Mouse (Mus musculus): ENCODE results near the gene Ccdc148. TPM values are rescaled to one million over a fixed set of nuclear protein-coding genes. Genes with fewer than 3 reads are reported as not detected.

Gene Ccdc148
- total RNA-seq, 2 experiments from 2014 or later, result 10.6 to 11.4 TPM

DNA sequence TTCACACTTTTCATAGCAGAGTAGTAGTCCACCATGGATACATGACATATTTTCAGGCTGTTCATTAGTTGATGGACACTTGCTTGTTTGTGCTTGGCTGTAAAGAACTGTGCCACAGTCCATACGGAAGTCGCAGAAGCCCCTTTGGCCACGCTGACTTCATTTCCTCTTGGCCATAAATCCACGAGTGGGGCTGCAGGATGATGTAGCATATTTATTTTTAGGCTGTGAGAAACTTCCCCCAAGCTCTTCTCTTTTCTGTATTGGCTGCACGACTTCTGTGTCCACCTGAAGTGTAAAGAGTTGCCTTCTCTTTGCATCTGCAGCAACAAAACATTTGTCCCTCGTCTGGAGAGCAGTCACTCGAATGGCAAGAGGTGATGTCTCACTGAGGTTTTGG is 31.5 kb downstream of the Ccdc148 start:
- no peak for DNase-seq (ENCODE audit: low spot score in 2 of 2)
- intact Hi-C loops (cut with DNase I), result no loop called here

DNA sequence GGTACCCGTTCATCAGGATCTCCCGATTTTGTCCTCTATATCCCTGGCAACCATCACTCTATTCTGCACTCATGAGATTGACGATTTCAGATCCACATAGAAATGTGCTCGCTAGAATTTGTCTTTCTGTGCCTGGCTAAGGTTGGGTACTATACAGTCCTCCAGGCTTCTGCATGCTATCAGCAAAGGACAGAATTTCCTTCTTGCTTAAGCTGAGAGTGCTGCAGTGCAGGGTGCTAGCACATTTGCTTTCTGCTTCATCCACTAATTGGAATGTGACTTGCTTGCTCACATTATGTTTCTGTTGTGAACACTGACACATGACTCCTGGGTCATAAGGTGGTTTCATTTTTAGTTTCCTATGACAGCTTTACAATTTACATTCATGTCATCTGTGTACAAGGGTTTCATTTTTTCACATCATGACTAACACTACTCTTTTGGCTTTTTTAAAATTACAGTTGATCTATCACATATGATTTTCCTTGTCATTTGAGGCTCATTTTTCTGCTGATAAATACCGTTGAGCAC is 104.8 kb downstream of the Ccdc148 start:
- peak in 1 of 2 experiments; percentile 11 for DNase-seq (ENCODE audit: low spot score in 2 of 2)
- intact Hi-C loops (cut with DNase I), result no loop called here

DNA sequence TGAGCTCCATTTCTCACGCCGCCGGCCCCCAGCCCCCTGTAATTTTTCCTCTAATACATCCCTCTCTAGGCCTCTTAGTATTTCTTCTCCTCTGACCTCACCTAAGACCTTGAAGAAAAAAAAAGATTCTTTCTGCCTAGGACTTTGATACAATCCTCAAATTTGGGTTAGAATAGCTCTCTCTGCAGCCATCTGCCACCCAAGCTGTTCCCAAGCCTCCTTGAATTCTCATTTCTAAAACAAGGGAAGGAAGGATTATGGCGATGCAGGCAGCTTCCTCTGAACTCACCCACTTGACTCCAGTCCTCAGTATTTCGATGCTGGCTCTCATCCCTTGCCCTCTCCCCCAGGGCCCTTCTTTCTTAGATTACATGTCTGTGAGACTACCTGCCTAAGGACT is 106.1 kb downstream of the Ccdc148 start:
- DNase-seq (ENCODE audit: low spot score in 2 of 2), result peak; percentile 30 to 64
- intact Hi-C loops (cut with DNase I), result no loop called here

DNA sequence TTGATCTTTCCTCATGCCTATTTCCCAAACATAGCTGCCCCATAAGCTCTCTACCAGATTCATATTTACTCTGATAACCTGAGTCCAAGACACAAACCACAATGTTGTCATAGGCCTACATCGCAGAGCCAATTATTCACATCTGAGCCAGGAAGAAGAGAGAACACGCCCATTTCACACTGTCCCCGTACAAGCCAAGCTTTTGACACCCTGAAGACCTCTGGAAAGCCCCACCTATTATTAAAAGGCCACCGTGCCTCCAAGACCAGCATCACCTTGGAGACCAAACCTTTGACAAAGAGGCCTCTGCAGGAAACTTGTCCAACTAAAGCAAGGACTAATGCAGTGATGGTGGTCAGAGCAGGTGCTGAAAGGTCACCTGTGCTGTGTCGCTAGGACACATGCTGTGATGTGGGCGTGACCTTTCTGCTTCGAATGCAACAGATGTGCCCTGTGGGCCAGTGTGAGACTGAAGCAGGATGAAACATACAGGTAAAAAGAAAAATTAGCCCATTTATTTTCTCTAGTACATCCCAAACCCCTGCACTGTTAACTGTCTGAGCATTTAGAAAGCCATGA is 106.9 kb downstream of the Ccdc148 start:
- no peak for DNase-seq (ENCODE audit: low spot score in 2 of 2)
- intact Hi-C loops (cut with DNase I), result no loop called here

DNA sequence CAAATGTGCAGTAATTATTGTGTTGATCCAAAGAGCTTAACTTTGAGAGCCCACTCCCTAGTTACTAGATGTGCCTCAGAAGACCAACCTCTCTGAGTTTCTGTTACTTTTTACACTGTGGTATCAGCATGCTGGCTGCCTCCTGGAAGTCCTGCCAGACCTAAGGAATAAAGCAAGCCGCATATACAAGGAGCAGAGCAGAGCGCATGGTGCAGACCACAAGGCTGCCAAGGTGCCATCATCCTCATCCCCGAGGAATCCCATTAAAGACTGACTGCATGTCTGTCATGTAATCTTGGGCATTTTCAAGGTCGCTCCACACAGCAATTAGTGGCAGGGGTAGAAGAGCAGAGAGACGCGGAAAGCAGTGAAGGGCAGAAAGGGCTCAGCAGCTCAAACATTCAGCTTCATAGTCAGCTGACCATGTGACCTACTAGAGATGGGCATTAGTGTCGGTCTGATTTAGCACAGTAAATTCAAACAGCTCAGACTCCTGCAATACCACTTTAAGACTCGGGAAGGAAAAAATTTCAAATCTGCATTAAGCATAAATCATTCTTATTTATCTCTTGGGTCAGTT is 110.1 kb downstream of the Ccdc148 start:
- DNase-seq (ENCODE audit: low spot score in 2 of 2), result no peak

DNA sequence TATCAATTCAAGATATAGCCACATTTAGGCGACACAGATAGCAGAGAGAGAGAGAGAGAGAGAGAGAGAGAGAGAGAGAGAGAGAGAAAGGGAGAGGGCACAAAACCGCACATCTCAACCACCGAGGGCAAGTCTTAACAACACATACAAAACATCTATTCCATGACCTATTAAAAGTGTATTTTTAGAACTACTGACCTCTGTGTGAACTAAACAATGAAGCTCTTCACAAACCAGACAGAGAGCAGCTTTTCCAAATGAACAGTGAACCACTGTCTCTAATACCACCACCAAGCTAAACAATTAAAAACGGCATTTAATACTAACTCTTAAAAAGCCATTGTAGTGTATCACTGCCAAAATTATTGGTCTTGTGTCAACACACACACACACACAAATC is 110.8 kb downstream of the Ccdc148 start:
- no peak for DNase-seq (ENCODE audit: low spot score in 2 of 2)
- intact Hi-C loops (cut with DNase I), result no loop called here

More for the DNA sequence above, 110.1 kb downstream of the Ccdc148 start:
- intact Hi-C loops (cut with DNase I), result no loop called here

DNA sequence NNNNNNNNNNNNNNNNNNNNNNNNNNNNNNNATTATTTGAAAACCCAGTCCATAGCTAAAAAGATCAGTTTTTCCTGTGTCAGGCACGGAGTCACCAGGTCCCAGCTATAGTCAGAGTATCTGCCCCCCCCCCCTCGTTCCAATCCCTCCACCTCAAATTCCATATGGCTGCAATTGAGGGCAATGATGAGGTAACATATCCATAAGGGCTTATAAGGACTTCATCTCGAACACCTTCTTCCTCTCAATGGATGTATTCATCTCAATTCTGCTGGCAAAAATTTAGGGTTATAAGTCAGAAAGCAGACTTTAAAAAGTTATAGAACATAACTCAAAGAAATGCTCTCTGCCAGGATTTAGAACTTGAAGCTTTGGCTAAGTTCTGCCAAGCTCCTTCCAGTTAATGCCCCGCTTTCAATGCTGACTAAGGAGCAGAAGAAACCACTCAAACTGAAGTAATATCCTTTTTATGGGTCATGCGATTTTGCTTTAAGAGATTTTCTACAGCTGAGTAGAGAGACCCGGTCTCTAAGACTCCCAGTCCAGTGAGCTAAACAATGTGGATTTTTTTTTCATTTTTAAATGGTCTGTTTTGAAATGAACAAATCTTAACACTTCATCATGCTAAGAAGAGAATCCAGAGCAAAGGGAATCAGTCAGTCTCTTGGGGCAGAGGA is 111.6 kb downstream of the Ccdc148 start:
- DNase-seq (ENCODE audit: low spot score in 2 of 2), result no peak
- intact Hi-C loops (cut with DNase I), result no loop called here

DNA sequence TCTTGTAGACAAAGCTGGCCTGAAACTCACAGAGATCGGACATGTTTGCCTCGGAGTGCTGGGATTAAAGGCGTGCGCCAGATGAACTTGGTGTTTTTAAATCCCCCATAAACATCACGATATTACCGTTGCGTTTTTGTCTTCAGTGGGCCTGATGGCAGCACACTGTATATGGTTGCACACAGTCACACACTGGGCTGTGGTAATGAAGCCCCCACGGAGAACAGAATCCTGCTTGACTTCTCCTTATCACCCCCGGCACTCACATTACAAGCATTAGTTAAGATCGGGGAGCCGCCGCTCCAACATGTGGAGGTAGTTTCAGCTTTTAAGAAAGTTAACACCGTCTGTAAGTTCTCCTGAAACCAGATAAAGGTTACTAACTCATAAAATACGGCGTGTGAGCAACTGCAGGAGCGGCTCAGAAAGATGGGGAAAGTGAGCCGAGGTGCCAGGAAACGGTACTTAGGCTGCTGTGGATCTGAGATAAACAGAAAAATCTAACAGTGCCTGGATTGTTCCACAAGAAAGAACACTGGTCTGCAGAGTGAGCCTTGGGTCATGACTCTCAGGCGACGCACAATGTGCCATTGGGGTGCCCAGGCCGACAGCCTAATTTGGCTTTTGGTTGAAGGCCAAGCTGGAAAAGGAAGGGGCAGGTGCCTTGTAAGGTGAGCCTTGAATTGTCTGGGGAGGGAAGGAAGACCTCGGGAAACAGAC is 117.0 kb downstream of the Ccdc148 start:
- intact Hi-C loops (cut with DNase I), result no loop called here

DNA sequence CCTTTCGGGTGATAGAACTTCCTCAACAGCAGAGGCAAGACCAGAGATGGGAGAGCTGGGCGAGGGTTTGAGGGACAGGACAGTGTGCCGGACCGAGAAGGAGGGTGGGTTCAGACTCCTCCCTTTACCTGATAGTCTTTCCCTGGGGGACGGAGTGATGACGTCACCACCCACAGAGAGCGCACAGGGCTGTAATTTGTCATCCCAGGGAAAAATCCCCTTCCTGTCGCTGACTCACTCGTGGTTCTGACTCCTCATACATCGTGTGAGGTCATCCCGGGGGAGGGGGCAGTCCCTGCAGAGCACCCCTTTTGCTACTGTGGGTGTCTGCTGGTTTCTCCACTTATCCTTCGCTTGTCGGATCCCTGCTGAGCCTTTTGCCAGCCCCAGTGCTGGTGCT is 117.9 kb downstream of the Ccdc148 start:
- no peak for DNase-seq (ENCODE audit: low spot score in 2 of 2)
- intact Hi-C loops (cut with DNase I), result no loop called here

More for the DNA sequence above, 117.0 kb downstream of the Ccdc148 start:
- no peak for DNase-seq (ENCODE audit: low spot score in 2 of 2)

DNA sequence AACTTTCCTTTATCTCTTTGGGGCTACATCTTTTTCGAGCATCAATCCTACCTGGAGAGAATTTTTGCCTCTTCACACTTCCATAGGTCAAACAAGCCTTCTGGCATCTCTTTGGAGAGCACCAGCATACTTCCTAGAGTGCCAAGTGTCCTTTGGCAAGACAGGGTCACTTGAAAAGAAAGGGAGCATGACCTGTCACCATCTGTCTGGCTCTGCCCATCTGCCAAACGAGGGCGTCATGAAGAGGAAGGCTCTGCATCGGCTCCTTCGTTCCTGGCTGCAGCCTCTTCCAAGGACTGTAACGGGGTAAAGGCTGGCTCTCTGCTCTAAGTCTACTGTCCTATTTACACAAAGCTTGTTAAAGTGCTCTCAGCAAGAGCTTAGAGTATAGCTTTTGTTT is 124.0 kb downstream of the Ccdc148 start:
- DNase-seq (ENCODE audit: low spot score in 2 of 2), result no peak
- intact Hi-C loops (cut with DNase I), result no loop called here

DNA sequence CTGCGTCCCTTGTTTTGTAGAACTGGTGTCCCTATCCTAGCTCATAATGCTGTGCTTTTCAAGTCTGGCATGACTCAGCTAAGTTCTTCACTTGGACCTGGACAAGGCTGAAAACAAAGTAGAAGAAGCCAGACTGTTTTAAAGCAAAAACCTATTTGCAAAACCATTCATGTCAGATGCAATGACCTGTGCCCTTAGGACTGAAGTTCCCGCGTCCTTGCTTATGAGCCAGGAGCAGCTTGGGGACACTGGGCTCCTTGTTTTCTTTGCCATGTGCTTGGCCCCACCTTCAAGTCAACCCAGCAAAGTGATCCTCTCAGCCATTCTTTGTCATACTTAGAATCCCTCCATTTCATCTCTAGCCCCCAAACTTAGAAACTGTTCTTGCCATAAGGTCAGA is 125.3 kb downstream of the Ccdc148 start:
- DNase-seq (ENCODE audit: low spot score in 2 of 2), result no peak
- intact Hi-C loops (cut with DNase I), result no loop called here

DNA sequence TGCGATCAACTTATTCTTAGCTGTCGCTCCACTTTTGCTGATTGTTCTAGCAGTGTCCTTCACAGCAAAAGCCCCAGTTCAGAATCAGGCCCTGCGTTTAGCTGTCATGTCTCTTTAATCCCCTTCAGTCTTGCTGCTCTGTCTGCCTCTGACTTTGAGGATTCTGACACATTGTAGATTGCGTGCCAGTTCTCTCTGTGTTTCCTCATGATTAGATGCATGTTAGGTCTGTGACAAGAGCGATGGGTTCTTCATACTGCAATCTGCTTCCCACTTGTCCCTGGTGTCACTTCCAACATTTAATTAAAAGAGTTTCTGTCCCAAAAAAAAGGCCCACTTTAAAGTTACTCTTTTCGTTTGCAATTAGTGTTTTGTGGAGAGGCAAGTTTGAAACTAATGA is 126.2 kb downstream of the Ccdc148 start:
- no peak for DNase-seq (ENCODE audit: low spot score in 2 of 2)
- intact Hi-C loops (cut with DNase I), result no loop called here

DNA sequence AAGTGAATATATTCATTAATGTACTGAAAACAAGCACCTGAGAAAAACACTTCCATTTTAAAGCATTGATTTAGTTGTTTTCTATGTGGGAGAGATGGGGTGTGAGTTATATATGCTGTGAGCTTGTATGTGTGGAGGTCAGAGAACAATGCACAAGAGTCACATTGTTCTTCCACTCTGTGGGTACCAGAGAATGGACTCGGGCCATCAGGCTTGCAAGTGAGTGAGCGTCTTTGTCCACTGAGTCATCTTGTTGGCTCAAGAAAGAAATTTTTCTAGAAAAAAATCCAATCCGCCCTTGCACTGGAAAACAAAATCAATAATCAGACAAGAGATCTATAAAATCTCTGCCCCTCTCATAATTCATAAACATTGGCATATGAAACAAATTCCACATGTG is 135.9 kb downstream of the Ccdc148 start:
- DNase-seq (ENCODE audit: low spot score in 2 of 2), result no peak
- intact Hi-C loops (cut with DNase I), result no loop called here

DNA sequence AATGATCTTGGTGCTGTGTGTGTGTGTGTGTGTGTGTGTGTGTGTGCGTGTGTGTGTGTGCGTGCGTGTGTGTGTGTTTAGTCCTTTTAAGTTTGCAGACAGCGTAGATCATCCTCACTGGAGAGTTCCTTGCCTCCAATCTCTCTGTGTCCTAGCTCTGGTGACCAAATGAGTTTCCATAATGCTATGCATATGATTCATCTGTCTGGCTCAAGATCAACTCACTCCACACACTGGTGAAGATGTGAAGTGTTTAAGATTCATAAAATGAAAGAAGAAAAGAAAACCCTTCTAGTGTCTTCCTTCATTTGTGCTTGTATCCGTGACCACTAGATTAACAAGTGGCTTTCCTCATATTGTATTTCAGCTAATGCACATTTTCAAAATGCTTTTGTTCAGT is 153.1 kb downstream of the Ccdc148 start:
- peak in 1 of 2 experiments; percentile 38 for DNase-seq (ENCODE audit: low spot score in 2 of 2)
- intact Hi-C loops (cut with DNase I), result no loop called here

DNA sequence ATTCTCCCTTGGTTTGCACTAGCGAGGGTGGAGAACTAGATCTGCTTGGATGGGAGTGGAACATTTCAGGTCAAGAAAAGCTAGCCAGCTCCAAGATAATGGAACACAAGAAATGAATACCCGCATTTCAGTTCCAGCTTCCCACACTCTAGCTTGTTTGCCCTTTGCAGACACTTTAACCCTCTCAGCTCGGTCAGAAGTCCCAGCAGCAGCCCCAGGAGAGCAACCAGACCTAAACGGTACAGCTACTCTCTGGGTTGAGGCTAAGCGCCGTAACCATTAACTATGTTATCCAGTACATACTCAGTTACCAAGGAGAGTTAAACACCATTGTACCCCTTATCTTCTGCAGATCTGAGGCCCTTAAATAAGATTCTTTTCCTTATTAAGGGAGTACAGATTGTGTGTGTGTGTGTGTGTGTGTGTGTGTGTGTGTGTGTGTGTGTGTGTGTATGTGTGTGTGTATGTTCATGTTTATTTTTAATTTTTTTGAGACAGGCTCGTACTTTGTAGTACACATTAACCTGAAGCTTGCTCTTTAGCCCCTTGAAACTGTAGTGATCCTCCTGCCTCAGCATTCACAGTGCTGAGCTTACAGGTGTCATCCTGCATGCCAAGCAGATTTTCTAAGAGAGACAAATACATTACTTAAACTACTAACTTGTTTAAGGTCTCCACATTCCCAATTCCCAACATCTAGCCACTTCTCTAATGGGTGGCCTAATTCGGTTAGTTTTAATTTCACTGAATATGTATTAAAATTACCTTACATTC is 153.7 kb downstream of the Ccdc148 start:
- DNase-seq (ENCODE audit: low spot score in 2 of 2), result no peak
- intact Hi-C loops (cut with DNase I), result no loop called here

DNA sequence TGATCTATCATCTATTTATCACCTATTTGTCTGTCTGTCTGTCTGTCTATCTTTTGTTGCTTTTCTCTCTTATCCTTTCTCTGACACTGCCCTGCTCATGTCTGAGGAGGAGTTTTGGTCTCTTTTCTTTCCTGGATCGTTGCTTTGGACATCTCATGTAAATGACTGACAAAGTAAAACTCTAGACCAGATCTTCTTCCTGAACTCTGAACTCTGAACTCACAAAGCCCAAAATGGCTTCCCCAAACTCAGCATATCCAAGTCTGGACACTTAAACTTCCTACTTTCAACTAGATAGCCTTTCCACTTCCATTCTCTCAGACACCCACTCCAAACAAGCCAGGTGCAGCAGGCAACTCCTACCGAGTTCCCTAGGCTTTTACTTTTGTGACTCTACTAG is 163.3 kb downstream of the Ccdc148 start:
- intact Hi-C loops (cut with DNase I), result no loop called here
- DNase-seq (ENCODE audit: low spot score in 2 of 2), result no peak

DNA sequence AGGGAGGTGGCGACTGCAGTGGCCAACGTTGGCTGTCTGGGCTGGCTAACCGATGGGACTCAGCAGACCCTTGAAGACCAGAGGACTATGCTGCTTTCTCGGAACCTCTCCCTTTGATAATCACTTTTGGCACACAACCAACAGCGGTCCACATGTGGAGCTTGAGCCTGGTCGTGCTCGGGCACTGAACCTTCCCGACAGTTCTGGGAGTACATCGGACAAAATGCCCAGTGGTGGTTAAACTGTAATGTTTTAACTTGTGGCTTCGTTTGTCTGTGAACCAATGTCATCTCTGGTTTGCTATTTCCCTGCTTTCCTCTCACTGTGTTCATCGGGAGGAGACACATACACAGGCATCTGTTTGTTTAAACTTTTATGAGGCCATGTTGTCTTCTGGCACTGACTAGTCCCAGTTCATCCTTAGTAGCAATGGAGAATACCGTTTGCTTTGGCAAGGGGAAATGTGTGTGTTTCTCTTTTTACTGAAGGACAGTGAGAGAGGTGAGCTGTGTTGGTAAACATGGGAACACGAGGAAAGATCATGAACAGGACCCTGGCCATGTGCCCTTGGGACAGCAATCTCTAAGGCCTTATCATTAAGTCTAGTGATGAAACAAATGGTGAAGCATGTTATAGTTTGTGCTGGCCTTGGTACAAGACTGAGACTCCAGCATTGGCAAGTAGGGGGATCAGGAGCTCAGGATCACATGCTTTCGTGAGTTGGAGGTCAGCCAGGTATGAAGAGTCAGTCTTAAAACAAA is 167.9 kb downstream of the Ccdc148 start:
- intact Hi-C loops (cut with DNase I), result no loop called here

DNA sequence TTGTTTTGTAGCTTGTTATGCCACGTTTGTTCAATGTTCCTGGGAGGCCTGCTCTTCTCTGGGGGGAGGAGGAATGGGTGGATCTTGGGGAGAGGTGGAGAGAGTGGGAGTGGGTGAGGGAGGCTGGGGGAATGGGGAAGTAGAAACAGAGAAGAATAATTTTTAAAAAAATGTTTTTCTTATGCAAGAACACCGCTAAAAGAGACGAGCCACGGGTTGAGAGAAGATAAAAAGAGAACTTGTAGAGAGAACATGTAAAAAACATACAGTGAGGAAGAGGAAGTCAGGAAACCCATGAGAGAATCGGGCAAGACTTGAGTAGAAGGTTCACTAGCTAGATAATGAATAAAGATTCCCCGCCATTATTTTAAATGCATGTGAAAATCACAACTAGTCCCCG is 182.4 kb downstream of the Ccdc148 start:
- DNase-seq (ENCODE audit: low spot score in 2 of 2), result no peak
- intact Hi-C loops (cut with DNase I), result no loop called here

More for the DNA sequence above, 167.9 kb downstream of the Ccdc148 start:
- DNase-seq (ENCODE audit: low spot score in 2 of 2), result no peak

Data from left cerebral cortex, postnatal 14 days (tissue).